Mouse (Mus musculus) megakaryocyte, embryonic 14.5 days (primary cell): ENCODE results near the gene Erg.

Experiments
- FLI1 ChIP-seq: IDR thresholded peaks from 2 replicates; pipeline ENCODE4 v1.6.1; 2012; ENCODE audit warnings: low read length, inconsistent platforms, mixed read lengths
- GATA1 ChIP-seq: IDR thresholded peaks from 3 replicates; pipeline ENCODE4 v1.6.1; 2012; ENCODE audit warnings: mixed read lengths, low read length, inconsistent platforms, borderline replicate concordance

- TF ChIP-seq GATA1 (no peak), FLI1 (no peak)
These were observed 158.2 kb downstream of the Erg start for GRCm38 (mm10) chr16:95428239-95428638.
